Mouse (Mus musculus) kidney, adult 18-20 months (tissue): Measurements from ENCODE around the gene Krt33b.

Experiments
- DNase-seq: peaks from one replicate; pipeline ENCODE4 v3.0.0; 2021

Krt33b gene

GRCm38 (mm10) chr11:99990571-99990970 is 39.1 kb downstream of the Krt33b start:
- DNase-seq, result no peak

GRCm38 (mm10) chr11:99989881-99990405 is 39.7 kb downstream of the Krt33b start:
- DNase-seq, result no peak

GRCm38 (mm10) chr11:99988530-99988929 is 41.1 kb downstream of the Krt33b start:
- DNase-seq, result no peak

GRCm38 (mm10) chr11:99986180-99986647 is 43.5 kb downstream of the Krt33b start, which contains the start of gene Krtap16-1:
Gene Krtap16-1, minus strand, starts transcription at chr11:99986597.
- DNase-seq, result no peak

- no peak for DNase-seq
Measured at GRCm38 (mm10) chr11:99985291-99986092, 44.2 kb downstream of the Krt33b start.

GRCm38 (mm10) chr11:99983442-99983841 is 46.2 kb downstream of the Krt33b start:
- DNase-seq, result no peak

- no peak for DNase-seq
Measured at GRCm38 (mm10) chr11:99982731-99983130, 46.9 kb downstream of the Krt33b start.

- no peak for DNase-seq
Measured at GRCm38 (mm10) chr11:99978953-99979352, 50.7 kb downstream of the Krt33b start, which contains the start of gene Krtap29-1. Gene Krtap29-1, minus strand, starts transcription at chr11:99979053.
